9 mouse cellular contexts compared by ENCODE assay signal in genomic region chr4:150219501-150220292, GRCm38 (mm10). TPM values are rescaled to one million over a fixed set of nuclear protein-coding genes. Genes with fewer than 3 reads are reported as not detected.
DNase-seq lines count a peak whose midpoint lies in the region; ATAC-seq and TF ChIP-seq lines count a peak whose summit lies in the region.
"Had no signal": no experiment of that assay in that cellular context is flagged by ENCODE, and none has a peak within 500 bp of the region (broad histone marks: within the 10 kb centered on the region; RNA-seq: fewer than 3 reads in every experiment).

No protein-coding gene starts in this region.

- H3K27ac ChIP-seq in forebrain, embryonic 14.5 days (ENCODE audit: low read depth, low read length), result no peak overlapping the region
- no peak overlapping the region for H3K27ac ChIP-seq in forebrain, embryonic 12.5 days
- no peak overlapping the region for H3K27ac ChIP-seq in midbrain, embryonic 10.5 days (replicated peaks)
- H3K27ac ChIP-seq in midbrain, embryonic 15.5 days, result no peak overlapping the region
- no peak overlapping the region for H3K27ac ChIP-seq in hindbrain, postnatal 0 days
- H3K27ac ChIP-seq: heart, embryonic 13.5 days had no signal

- H3K36me3 ChIP-seq in forebrain, embryonic 14.5 days (ENCODE audit: control insufficient read depth, insufficient read depth, low read length), result no peaks in the 10 kb centered on the region
- H3K36me3 ChIP-seq in forebrain, embryonic 12.5 days (replicated peaks), result no peaks in the 10 kb centered on the region
- H3K36me3 ChIP-seq in midbrain, embryonic 10.5 days, result no peaks in the 10 kb centered on the region
- H3K36me3 ChIP-seq in midbrain, embryonic 15.5 days (replicated peaks), result no peaks in the 10 kb centered on the region
- no peaks in the 10 kb centered on the region for H3K36me3 ChIP-seq in hindbrain, postnatal 0 days (ENCODE audit: insufficient read depth, low read length)
- H3K36me3 ChIP-seq in splenic B cell, adult 2 months (ENCODE audit: control insufficient read depth, insufficient read depth, low read length, poor library complexity, severe bottlenecking), result no peaks in the 10 kb centered on the region
- H3K36me3 ChIP-seq: heart, embryonic 13.5 days had no signal

- no peaks in the 10 kb centered on the region for H3K4me1 ChIP-seq in forebrain, embryonic 14.5 days (ENCODE audit: control insufficient read depth, insufficient read depth, low read length)
- H3K4me1 ChIP-seq in forebrain, embryonic 12.5 days, result peaks cover 5% of the 10 kb centered on the region
- H3K4me1 ChIP-seq in midbrain, embryonic 10.5 days, result peaks cover 22% of the 10 kb centered on the region
- no peaks in the 10 kb centered on the region for H3K4me1 ChIP-seq in midbrain, embryonic 15.5 days
- H3K4me1 ChIP-seq in hindbrain, postnatal 0 days (ENCODE audit: insufficient read depth, low read length), result no peaks in the 10 kb centered on the region

- ATAC-seq in forebrain, embryonic 14.5 days, result no peak
- ATAC-seq in forebrain, embryonic 12.5 days (ENCODE audit: low FRiP score), result no peak
- no peak for ATAC-seq in midbrain, embryonic 15.5 days (replicated peaks)
- 0 out of 2 replicates have a peak, but pooled peaks have one; percentile 47 for ATAC-seq in hindbrain, postnatal 0 days

- DNase-seq in forebrain, embryonic 14.5 days (ENCODE audit: low spot score), result peak; percentile 81
- DNase-seq in midbrain, embryonic 10.5 days (ENCODE audit: low spot score), result peak; percentile 43
- peak; percentile 61 to 73 for DNase-seq in adrenal gland, postnatal 36 days
- DNase-seq in hindbrain, postnatal 0 days (ENCODE audit: low spot score), result peak; percentile 86
- peak; percentile 68 for DNase-seq in lung, postnatal 10 days
- peak; percentile 81 for DNase-seq in splenic B cell, adult 2 months (ENCODE audit: low read depth, low spot score)

- H3K9me3 ChIP-seq in forebrain, embryonic 14.5 days (replicated peaks; ENCODE audit: control insufficient read depth, low read length), result no peaks in the 10 kb centered on the region
- H3K9me3 ChIP-seq in forebrain, embryonic 12.5 days, result no peaks in the 10 kb centered on the region
- no peaks in the 10 kb centered on the region for H3K9me3 ChIP-seq in midbrain, embryonic 10.5 days (replicated peaks)
- H3K9me3 ChIP-seq in midbrain, embryonic 15.5 days, result no peaks in the 10 kb centered on the region
- no peaks in the 10 kb centered on the region for H3K9me3 ChIP-seq in hindbrain, postnatal 0 days (ENCODE audit: low read length)
- H3K9me3 ChIP-seq: heart, embryonic 13.5 days had no signal

- no peak overlapping the region for H3K4me2 ChIP-seq in forebrain, embryonic 14.5 days (ENCODE audit: low read length)
- no peak overlapping the region for H3K4me2 ChIP-seq in forebrain, embryonic 12.5 days
- H3K4me2 ChIP-seq in midbrain, embryonic 15.5 days, result no peak overlapping the region
- no peak overlapping the region for H3K4me2 ChIP-seq in hindbrain, postnatal 0 days (ENCODE audit: low read depth, low read length)

- H3K4me3 ChIP-seq in forebrain, embryonic 14.5 days (ENCODE audit: low read depth, low read length), result no peak overlapping the region
- H3K4me3 ChIP-seq in forebrain, embryonic 12.5 days (replicated peaks), result no peak overlapping the region
- H3K4me3 ChIP-seq in midbrain, embryonic 10.5 days, result no peak overlapping the region
- H3K4me3 ChIP-seq in midbrain, embryonic 15.5 days, result no peak overlapping the region
- no peak overlapping the region for H3K4me3 ChIP-seq in hindbrain, postnatal 0 days (ENCODE audit: low read length)

- TF ChIP-seq CTCF in hindbrain, postnatal 0 days (IDR thresholded peaks at IDR 0.05; ENCODE audit: low read depth), result peak; percentile 79

- no peak overlapping the region for H3K9ac ChIP-seq in forebrain, embryonic 14.5 days (ENCODE audit: low read length)
- H3K9ac ChIP-seq in forebrain, embryonic 12.5 days, result no peak overlapping the region
- H3K9ac ChIP-seq in midbrain, embryonic 15.5 days, result no peak overlapping the region
- H3K9ac ChIP-seq in hindbrain, postnatal 0 days (replicated peaks; ENCODE audit: low read length), result no peak overlapping the region

- 0 out of 2 replicates have a peak, but pooled peaks cover 4% of the 10 kb centered on the region for H3K27me3 ChIP-seq in forebrain, embryonic 14.5 days (replicated peaks; ENCODE audit: control insufficient read depth, insufficient read depth, low read length)
- H3K27me3 ChIP-seq in forebrain, embryonic 12.5 days, result peaks cover 18% of the 10 kb centered on the region
- H3K27me3 ChIP-seq in midbrain, embryonic 10.5 days (ENCODE audit: low read depth, poor library complexity, severe bottlenecking), result peaks cover 13% of the 10 kb centered on the region; the same call in 1 of the 2 replicates
- 0 out of 2 replicates have a peak, but pooled peaks cover 4% of the 10 kb centered on the region for H3K27me3 ChIP-seq in midbrain, embryonic 15.5 days (replicated peaks)
- no peaks in the 10 kb centered on the region for H3K27me3 ChIP-seq in hindbrain, postnatal 0 days (ENCODE audit: insufficient read depth, low read length)
- H3K27me3 ChIP-seq in splenic B cell, adult 2 months (ENCODE audit: control insufficient read depth, insufficient read depth, low read length, poor library complexity, severe bottlenecking), result no peaks in the 10 kb centered on the region
- H3K27me3 ChIP-seq: heart, embryonic 13.5 days had no signal

- WGBS in forebrain, embryonic 14.5 days, result 73% methylated on average over 9 of the region's 9 CpGs
- 71% methylated on average over 9 of the region's 9 CpGs for WGBS in forebrain, embryonic 12.5 days
- WGBS in midbrain, embryonic 10.5 days, result 76% methylated on average over 9 of the region's 9 CpGs
- 71% methylated on average over 9 of the region's 9 CpGs for WGBS in midbrain, embryonic 15.5 days
- WGBS in hindbrain, postnatal 0 days, result 71% methylated on average over 9 of the region's 9 CpGs

RNA-seq across cellular contexts. Expression of gene Eno1, which starts 16.8 kb away (rescaled TPM):
- polyA plus RNA-seq in forebrain, embryonic 14.5 days (2014; fragmentation: Nextera tagmentation; extraction: Ambion mirVana), result 958 and 988 TPM in 2 replicates
- polyA plus RNA-seq in forebrain, embryonic 12.5 days (2016; fragmentation: Nextera tagmentation; extraction: Ambion mirVana), result 1,282 and 1,334 TPM in 2 replicates
- polyA plus RNA-seq in midbrain, embryonic 10.5 days (2016; fragmentation: Nextera tagmentation; extraction: Ambion mirVana), result 2,531 and 3,331 TPM in 2 replicates
- 1,044 and 1,060 TPM in 2 replicates for polyA plus RNA-seq in midbrain, embryonic 15.5 days (2015; fragmentation: Nextera tagmentation; extraction: Ambion mirVana)
- 100 to 1,000 TPM; 468 to 482 TPM for total RNA-seq in adrenal gland, postnatal 36 days (2021)
- 538 and 549 TPM in 2 replicates for total RNA-seq in hindbrain, postnatal 0 days (2014; rRNA removed)
- 1,243 and 1,257 TPM in 2 replicates for polyA plus RNA-seq in hindbrain, postnatal 0 days (2015; fragmentation: Nextera tagmentation; extraction: Ambion mirVana)

RNA-seq across cellular contexts. Expression of gene Car6, which starts 18.6 kb away (rescaled TPM):
- polyA plus RNA-seq in forebrain, embryonic 14.5 days (2014; fragmentation: Nextera tagmentation; extraction: Ambion mirVana), result not detected in 2 replicates
- polyA plus RNA-seq in forebrain, embryonic 12.5 days (2016; fragmentation: Nextera tagmentation; extraction: Ambion mirVana), result not detected in 2 replicates
- 0.12 TPM in 1 of 2 replicates, not detected in the other for polyA plus RNA-seq in midbrain, embryonic 10.5 days (2016; fragmentation: Nextera tagmentation; extraction: Ambion mirVana)
- polyA plus RNA-seq in midbrain, embryonic 15.5 days (2015; fragmentation: Nextera tagmentation; extraction: Ambion mirVana), result not detected in 2 replicates
- 1 to 10 TPM in 1 of 2 experiments, under 1 TPM in 1; 0.79 to 1.6 TPM for total RNA-seq in adrenal gland, postnatal 36 days (2021)
- not detected in 2 replicates for total RNA-seq in hindbrain, postnatal 0 days (2014; rRNA removed)
- not detected in 2 replicates for polyA plus RNA-seq in hindbrain, postnatal 0 days (2015; fragmentation: Nextera tagmentation; extraction: Ambion mirVana)
- polyA plus RNA-seq: heart, embryonic 13.5 days had no signal
